Mouse (Mus musculus): ENCODE data around the gene Coil.

The Coil gene

GRCm38 (mm10) chr11:88970202-88970732 lies at the start of gene Coil:
Coil (plus strand) TSS chr11:88970252.
- DNase-seq (ENCODE audit: inconsistent age in 2 of 2, low spot score in 1 of 2), result peak in 1 of 2 experiments; percentile 67

DNA sequence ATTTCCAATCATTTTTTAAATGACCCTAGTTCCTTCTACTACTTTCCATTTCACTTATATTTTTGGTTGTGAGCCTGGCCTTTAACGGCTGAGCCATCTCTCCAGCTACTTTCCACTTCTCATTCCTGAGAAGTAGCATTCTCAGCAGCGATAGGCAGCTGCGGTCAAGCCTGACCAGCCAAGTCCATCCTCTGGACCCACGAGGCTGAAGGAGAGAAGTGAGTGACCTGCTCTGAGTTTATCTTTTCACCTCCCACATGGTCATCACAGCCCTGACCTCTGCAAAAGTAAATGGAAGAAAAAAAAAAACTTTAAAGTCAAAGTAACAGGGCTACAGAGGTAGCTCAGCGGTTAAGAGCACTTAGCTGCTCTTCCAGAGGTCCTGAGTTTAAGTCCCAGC lies 43.5 kb upstream of the Coil start:
- DNase-seq (ENCODE audit: inconsistent age in 2 of 2, low spot score in 1 of 2), result no peak

DNA sequence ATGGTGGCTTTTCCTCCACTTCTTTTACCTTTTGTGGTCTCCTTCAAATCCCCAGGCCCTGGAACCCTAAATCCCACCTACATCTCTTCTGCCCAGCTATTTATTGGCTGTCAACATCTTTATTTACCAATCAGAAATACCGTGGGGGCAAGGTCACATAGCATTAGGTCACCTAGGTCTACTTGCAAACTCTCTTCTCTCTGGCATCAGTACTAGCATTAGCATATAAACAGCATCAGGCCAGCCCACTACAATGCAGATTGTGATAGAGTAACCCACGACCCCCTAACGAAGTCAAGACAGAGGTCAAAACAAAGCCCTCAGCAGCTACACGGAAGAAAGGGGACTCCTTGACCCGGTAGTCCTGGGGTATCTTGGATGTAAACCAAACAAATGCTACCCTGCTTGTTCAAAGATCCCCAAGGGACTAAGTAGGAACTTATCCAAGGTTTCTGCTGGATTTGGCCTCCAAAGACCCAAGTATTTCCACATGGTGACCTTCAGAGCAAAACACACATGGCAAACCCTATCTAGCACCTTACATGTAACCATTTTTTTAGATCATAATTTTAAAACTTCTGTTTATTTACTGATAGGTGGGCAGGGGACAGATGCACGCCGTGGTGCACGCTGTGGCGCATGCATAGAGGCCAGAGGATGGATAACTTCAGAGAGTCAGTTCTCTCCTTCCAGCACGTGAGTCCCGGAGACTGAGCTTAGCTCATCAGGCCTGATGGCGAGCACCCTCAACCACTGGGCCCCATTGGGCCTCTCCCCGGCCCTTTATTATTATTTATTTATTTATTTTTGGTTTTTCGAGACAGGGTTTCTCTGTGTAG lies 38.1 kb upstream of the Coil start:
- peak in 1 of 2 experiments; percentile 80 for DNase-seq (ENCODE audit: inconsistent age in 2 of 2, low spot score in 1 of 2)

GRCm38 (mm10) chr11:88933030-88933429 lies 37.0 kb upstream of the Coil start:
- no peak for DNase-seq (ENCODE audit: inconsistent age in 2 of 2, low spot score in 1 of 2)

DNA sequence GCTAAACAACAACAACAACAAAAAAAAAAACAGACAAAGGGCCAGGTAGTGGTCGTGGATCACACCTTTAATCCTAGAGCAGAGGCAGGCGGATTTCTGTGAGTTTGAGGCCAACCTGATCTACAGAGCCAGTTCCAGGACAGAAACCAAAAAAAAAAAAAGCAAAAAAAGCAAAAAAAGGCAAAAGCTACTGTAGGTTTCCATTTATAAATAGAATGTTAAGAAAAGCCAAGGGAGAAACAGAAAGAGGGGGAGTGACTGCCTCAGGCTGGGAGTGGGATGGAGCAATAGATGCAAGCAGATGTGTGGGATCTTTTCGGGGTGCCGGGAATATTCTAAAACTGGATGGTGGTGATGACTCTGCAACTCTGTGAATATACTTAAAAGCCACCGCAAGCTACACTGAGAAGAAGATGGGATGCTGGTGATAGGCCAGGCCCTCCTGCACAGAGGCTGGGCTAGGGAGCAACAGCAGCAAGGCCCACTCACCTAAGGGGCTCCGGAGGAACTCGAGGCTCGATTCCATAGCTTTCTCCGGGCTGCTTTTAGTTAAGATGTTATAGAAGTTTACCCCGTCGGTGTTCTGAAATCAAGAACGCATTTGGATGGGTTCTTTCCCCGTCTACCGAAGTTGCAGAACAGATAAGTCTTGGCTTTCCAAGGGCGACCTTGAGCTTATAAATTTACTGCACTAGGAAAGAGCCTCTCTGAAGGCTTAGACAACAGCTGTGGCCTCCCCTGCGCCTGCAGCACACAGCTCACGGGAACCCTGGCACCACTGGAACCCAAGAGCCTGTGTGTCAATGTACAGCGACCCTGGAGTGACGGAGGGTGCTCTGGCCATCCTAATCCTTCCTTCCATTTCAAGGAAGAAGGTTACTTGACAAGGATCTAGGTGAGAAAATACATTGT lies 35.7 kb upstream of the Coil start:
- DNase-seq (ENCODE audit: inconsistent age in 2 of 2, low spot score in 1 of 2), result peak; percentile 59 to 85

GRCm38 (mm10) chr11:88937886-88938285 lies 32.2 kb upstream of the Coil start:
- DNase-seq (ENCODE audit: inconsistent age in 2 of 2, low spot score in 1 of 2), result no peak

GRCm38 (mm10) chr11:88938770-88939169 lies 31.3 kb upstream of the Coil start:
- DNase-seq (ENCODE audit: inconsistent age in 2 of 2, low spot score in 1 of 2), result no peak

DNA sequence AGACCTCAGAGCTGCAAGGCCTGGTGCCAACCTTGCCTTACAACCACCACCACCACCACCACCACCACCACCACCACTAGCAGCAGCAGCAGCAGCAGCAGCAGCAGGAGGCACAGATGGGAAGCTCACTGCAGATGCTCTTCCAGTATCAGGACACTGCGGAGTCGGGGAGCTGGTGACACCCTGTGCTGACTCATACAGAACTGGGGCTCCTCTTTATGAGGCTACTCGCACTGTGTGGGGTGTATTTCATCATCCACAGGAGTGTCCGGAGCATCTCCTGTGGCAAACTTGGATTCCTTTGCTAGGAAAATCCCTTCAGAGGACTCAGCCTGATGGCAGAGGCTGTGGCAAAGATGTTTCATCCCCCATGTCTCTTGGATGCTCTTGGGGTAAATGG lies 30.4 kb upstream of the Coil start:
- DNase-seq (ENCODE audit: inconsistent age in 2 of 2, low spot score in 1 of 2), result peak in 1 of 2 experiments; percentile 44

DNA sequence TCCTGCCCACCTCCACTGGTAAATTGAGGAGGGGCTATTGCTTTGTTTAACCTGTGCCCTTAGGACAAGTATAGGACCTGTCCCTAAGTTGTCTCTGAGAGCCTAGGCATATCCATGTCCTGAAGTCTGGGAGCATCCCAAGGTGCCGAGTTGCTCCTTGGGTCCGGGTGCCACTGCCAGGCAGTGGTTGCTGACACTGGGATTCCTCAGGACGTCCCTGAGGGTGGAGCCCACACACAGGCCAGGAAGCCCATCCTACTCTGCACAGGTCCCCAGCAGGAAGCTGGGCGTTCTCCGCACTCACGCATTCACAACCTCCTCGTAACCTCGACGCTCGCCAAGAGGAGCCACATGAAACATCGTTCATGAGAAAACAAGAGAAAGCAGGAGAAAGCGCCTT lies 28.6 kb upstream of the Coil start:
- DNase-seq (ENCODE audit: inconsistent age in 2 of 2, low spot score in 1 of 2), result no peak

GRCm38 (mm10) chr11:88945971-88946585 lies 24.0 kb upstream of the Coil start:
- DNase-seq (ENCODE audit: inconsistent age in 2 of 2, low spot score in 1 of 2), result no peak

GRCm38 (mm10) chr11:88948896-88949295 lies 21.2 kb upstream of the Coil start:
- no peak for DNase-seq (ENCODE audit: inconsistent age in 2 of 2, low spot score in 1 of 2)

DNA sequence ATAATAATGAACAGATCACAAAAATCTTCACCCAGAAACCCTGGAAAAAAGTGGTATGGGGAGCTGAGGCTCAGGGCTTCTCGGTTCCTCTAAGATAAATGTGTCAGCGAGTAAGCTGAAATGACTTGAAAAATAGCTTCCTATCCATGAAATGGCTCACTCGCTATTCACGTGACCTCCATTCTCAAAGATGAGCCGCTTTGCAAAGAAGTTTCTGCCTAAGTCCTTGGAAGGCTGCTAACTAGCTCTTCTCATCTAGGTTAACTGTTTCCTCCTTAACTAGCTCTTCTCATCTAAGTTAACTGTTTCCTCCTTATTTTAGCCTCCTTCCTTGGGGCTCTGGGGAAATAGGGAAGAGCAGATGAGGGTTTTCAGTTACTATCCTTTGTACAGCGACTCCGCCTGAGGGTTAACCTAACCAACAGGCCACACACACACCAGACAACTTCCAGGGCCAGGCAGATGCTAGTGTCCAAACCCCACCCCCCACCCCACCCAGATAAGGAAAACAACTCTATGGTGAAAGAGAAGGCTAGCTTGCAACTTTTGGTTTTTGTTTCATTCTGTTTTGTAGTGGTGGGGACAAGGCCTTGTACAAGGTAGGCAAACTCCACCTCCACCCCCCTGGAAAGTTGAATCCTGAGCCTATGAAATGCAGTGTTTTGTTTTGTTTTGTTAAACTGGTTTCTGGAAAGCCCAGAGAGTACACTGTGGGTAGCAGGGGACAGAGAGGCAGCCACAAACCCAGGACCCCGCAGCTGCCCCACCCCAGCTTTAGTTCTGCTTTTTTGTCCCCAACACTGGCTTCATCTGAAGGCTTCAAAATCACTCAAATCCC lies 20.0 kb upstream of the Coil start:
- DNase-seq (ENCODE audit: inconsistent age in 2 of 2, low spot score in 1 of 2), result peak in 1 of 2 experiments; percentile 62

- no peak for DNase-seq (ENCODE audit: inconsistent age in 2 of 2, low spot score in 1 of 2)
Observed at GRCm38 (mm10) chr11:88950640-88951250, 19.3 kb upstream of the Coil start.

DNA sequence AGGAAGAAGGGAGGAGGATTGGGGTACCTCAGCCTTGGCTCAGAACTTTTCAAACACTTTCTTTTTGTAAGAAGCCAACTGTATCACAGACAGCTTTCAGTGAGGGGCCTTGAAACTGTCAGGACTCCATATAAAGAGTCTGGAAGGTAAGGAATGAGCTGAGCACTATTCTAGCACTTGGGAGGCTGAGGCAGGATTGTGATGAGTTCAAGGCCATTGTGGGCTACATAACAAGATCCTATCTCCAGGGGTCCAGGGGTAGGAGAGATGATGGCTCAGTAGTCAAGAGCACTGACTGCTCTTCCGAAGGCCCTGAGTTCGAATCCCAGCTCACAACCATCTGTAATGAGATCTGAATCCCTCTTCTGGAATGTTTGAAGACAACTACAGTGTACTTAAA lies 18.5 kb upstream of the Coil start:
- no peak for DNase-seq (ENCODE audit: inconsistent age in 2 of 2, low spot score in 1 of 2)

GRCm38 (mm10) chr11:88952117-88952516 lies 17.9 kb upstream of the Coil start:
- no peak for DNase-seq (ENCODE audit: inconsistent age in 2 of 2, low spot score in 1 of 2)

DNA sequence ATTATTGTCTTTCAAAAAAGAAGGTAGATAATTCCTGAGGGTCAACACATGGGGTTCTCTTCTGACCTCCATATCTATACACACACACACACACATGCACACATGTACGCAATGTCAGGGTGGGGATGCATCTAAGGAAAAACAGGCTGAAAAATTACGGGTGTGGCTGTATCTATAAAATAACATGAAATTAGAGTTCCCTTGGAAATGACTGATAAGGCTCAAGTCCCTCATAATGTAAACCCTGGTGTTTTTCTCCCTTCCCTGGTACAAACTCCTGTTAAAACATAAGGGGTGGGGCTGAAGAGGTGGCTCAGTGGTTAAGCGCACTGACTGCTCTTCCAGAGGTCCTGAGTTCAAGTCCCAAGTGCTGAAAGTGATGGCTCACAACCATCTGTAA lies 16.5 kb upstream of the Coil start:
- no peak for DNase-seq (ENCODE audit: inconsistent age in 2 of 2, low spot score in 1 of 2)

DNA sequence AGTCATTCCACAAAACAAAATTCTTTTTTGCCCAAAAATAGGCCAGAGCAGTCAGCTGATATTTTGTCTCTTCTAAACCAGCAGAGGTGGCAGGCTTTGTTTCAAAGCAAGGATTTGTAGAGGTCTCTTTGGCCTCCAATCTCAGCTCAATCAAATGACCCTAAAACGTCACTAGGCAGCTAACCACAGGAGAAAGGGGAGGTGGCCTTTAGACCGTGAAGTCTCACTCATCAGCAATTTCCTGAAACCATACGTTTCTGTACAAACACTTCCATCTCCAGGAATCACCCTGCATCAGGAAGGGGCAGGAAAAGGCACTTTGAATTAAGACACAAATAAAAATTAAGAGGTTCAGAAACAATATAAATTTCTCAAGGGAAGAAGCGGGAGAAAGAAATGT lies 15.2 kb upstream of the Coil start:
- peak; percentile 53 to 84 for DNase-seq (ENCODE audit: inconsistent age in 2 of 2, low spot score in 1 of 2)

DNA sequence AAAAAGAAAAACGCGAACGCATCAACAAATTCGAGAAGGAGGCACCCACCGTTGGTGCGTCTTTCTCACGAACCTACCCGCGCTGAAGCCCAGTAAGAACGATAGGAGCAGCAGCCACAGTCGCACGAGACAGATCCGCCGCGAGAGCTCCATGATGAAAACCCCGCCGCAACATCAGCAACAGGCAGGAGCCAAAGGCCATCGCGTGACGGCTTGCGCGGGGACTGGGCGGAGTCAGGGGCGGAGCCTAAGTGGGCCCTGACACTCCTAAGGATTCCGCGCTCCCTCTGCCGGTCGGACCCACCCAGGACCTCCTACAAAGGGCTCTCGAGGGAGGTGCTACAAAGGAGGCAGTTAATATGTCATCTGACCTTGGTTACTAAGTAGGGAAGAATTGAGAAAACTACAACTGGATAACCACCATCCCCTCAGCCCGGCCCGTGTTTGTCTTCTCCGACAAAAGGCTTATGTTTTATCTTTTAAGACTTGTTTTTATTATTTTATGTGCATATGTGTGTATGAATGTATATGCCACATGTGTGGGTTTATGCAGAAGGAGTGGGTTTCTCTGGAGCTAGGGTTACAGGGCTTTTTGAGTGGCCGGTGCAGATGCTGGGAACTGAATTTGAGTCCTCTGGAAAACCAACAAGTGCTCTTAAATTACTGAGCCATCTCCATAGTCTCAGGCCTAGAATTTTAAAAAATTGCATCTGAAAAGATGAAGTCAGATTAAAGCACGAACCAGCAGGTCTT lies 14.7 kb upstream of the Coil start, which contains the start of gene Scpep1:
TSS of gene Scpep1 (minus strand) at position 249 of the 753 bp plus-strand sequence.
- DNase-seq (ENCODE audit: inconsistent age in 2 of 2, low spot score in 1 of 2), result peak; percentile 99

GRCm38 (mm10) chr11:88958851-88959250 lies 11.2 kb upstream of the Coil start:
- no peak for DNase-seq (ENCODE audit: inconsistent age in 2 of 2, low spot score in 1 of 2)

Data from adrenal gland, adult (tissue).